Mouse (Mus musculus) heart, adult 2 months (tissue): ENCODE results near the gene Dock1. TPM values are rescaled to one million over a fixed set of nuclear protein-coding genes. Genes with fewer than 3 reads are reported as not detected.

Experiments
- DNase-seq, 2 experiments: peaks; one replicate each; pipeline ENCODE4 v3.0.0; 2021
- H3K27ac ChIP-seq: fragments of 200-600 bp; 2 replicates; pipeline ENCODE4 v1.8.1; 2022
- H3K27me3 ChIP-seq: fragments of 200-500 bp; 2 replicates; pipeline ENCODE4 v1.6.1; 2012; ENCODE audit warnings: mild to moderate bottlenecking, low read length, inconsistent platforms, mixed read lengths; ENCODE audit not compliant: control insufficient read depth, insufficient read depth
- H3K36me3 ChIP-seq: fragments of 200-500 bp; 2 replicates; pipeline ENCODE4 v1.6.1; 2012; ENCODE audit warnings: low read length, inconsistent platforms; ENCODE audit not compliant: control insufficient read depth, insufficient read depth
- H3K4me1 ChIP-seq: fragments of 200-500 bp; 2 replicates; pipeline ENCODE4 v1.6.1; 2011; ENCODE audit warnings: low read length; ENCODE audit not compliant: control insufficient read depth, insufficient read depth
- H3K4me3 ChIP-seq: fragments of 200-600 bp; 2 replicates; pipeline ENCODE4 v1.8.1; 2022
- H3K79me2 ChIP-seq: fragments of 200-500 bp; replicated peaks from 2 replicates; pipeline ENCODE4 v1.6.1; 2012; ENCODE audit warnings: mild to moderate bottlenecking, inconsistent platforms, low read length, moderate library complexity, mixed read lengths; ENCODE audit not compliant: control insufficient read depth, insufficient read depth
- H3K9ac ChIP-seq: fragments of 200-500 bp; 2 replicates; pipeline ENCODE4 v1.6.1; 2012; ENCODE audit warnings: low read depth, mild to moderate bottlenecking, control low read depth, inconsistent platforms, low read length, mixed read lengths
- CTCF ChIP-seq: fragments of 200-600 bp; IDR thresholded peaks from 2 replicates; pipeline ENCODE4 v1.8.1; 2022; ENCODE audit warnings: antibody characterized with exemption, mild to moderate bottlenecking, moderate library complexity
- EP300 ChIP-seq: fragments of 200-500 bp; IDR thresholded peaks from 2 replicates; pipeline ENCODE4 v1.6.1; 2011; ENCODE audit warnings: low read depth, low read length, control low read depth; ENCODE audit not compliant: insufficient read depth
- POLR2A ChIP-seq: fragments of 200-500 bp; IDR thresholded peaks from 2 replicates; pipeline ENCODE4 v1.6.1; 2011; ENCODE audit warnings: mild to moderate bottlenecking, low read depth, low read length, control low read depth; ENCODE audit not compliant: insufficient read depth
- WGBS: fragments of 180-500 bp; shearing (Covaris S2); methylation state at CpG from one replicate; pipeline ENCODE4 v1.1.7; 2018; 5-methylcytosine and 5-hydroxymethylcytosine counted together
- intact Hi-C: fragments of 180-260 bp; cut with DNase I; formaldehyde crosslinking; loops from one replicate; pipeline ENCODE4 v1.15.1; 2025
- polyA plus RNA-seq: library from polyadenylated mRNA; depleted of rRNA; stranded (reverse); fragments of >200 nt; gene quantifications from 2 replicates; pipeline ENCODE4 v1.2.3, GENCODE M21; 2012
- total RNA-seq, 2 experiments: library from RNA; stranded (reverse); gene quantifications; 2 replicates each; pipeline ENCODE4 v1.2.3; 2021

The Dock1 gene
- total and polyA plus RNA-seq, 3 experiments = 8.3 to 25.6 (median 25.4) TPM

GRCm38 (mm10) chr7:135208947-135209567, 538.6 kb downstream of the Dock1 start:
- no peak overlapping the region for H3K4me3 ChIP-seq
- peaks cover 2% of the 10 kb centered on the region for H3K4me1 ChIP-seq
- no peak overlapping the region for H3K9ac ChIP-seq
- no peak for DNase-seq
- no peak for TF ChIP-seq CTCF
- H3K36me3 ChIP-seq = no peaks in the 10 kb centered on the region; the same call in 1 of the 2 replicates
- H3K27me3 ChIP-seq = no peaks in the 10 kb centered on the region
- 69% methylated on average over 6 of the region's 6 CpGs for WGBS
- intact Hi-C loops = no loop called here
- H3K27ac ChIP-seq = no peak overlapping the region
- H3K79me2 ChIP-seq = no peaks in the 10 kb centered on the region

GRCm38 (mm10) chr7:135210296-135210695, 539.8 kb downstream of the Dock1 start:
- Histone ChIP-seq H3K36me3 (no peaks in the 10 kb centered on the region; the same call in 1 of the 2 replicates), H3K27ac (no peak overlapping the region), H3K4me3 (no peak overlapping the region), H3K9ac (no peak overlapping the region), H3K4me1 (peaks cover 2% of the 10 kb centered on the region), H3K27me3 (no peaks in the 10 kb centered on the region), H3K79me2 (no peaks in the 10 kb centered on the region)
- no peak for DNase-seq
- intact Hi-C loops = no loop called here
- TF ChIP-seq CTCF (no peak), POLR2A (no peak), EP300 (no peak)

GRCm38 (mm10) chr7:135210831-135211230, 540.4 kb downstream of the Dock1 start:
- no peaks in the 10 kb centered on the region for H3K79me2 ChIP-seq
- H3K4me1 ChIP-seq = peaks cover 2% of the 10 kb centered on the region
- H3K9ac ChIP-seq = no peak overlapping the region
- intact Hi-C loops = no loop called here
- no peaks in the 10 kb centered on the region for H3K27me3 ChIP-seq
- H3K27ac ChIP-seq = no peak overlapping the region
- no peaks in the 10 kb centered on the region; the same call in 1 of the 2 replicates for H3K36me3 ChIP-seq
- H3K4me3 ChIP-seq = no peak overlapping the region
- no peak for DNase-seq
- WGBS = 93% methylated on average over 2 of the region's 2 CpGs
- TF ChIP-seq CTCF = no peak

DNA sequence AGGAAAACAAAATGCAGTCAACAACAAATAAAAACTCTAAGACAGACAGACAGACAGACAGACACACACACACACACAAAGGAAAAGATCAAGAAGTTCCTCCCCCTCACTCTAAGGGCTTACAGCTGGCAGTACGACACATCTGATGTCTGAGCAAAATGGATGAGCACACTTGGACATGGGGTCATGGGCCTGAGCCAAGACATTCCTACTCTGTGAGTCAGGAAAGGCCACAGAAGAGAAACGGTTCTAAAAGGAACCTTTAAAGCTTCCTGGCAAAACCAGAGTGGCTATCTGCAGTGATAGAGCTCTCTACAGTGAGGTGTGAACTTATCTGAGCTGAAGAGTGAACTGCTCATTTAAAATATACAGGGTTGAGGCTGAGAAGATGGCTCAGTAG, 542.1 kb downstream of the Dock1 start:
- no peak for TF ChIP-seq CTCF
- no peak for TF ChIP-seq EP300
- TF ChIP-seq POLR2A = no peak
- DNase-seq = peak; percentile 32 to 39
- WGBS = 6% methylated on average over 2 of the region's 2 CpGs
- Histone ChIP-seq H3K36me3 (no peaks in the 10 kb centered on the region; the same call in 1 of the 2 replicates), H3K79me2 (no peaks in the 10 kb centered on the region), H3K4me1 (peaks cover 2% of the 10 kb centered on the region), H3K27ac (no peak overlapping the region), H3K9ac (no peak overlapping the region), H3K4me3 (no peak overlapping the region), H3K27me3 (no peaks in the 10 kb centered on the region)
- intact Hi-C loops = no loop called here

- no peak for DNase-seq
- WGBS = 80% methylated on average over 2 of the region's 2 CpGs
- Histone ChIP-seq H3K4me3 (no peak overlapping the region), H3K4me1 (no peaks in the 10 kb centered on the region), H3K9ac (no peak overlapping the region), H3K27me3 (no peaks in the 10 kb centered on the region), H3K79me2 (no peaks in the 10 kb centered on the region), H3K36me3 (no peaks in the 10 kb centered on the region), H3K27ac (no peak overlapping the region)
- intact Hi-C loops = no loop called here
- no peak for TF ChIP-seq EP300
- no peak for TF ChIP-seq POLR2A
- TF ChIP-seq CTCF = no peak
Measured at GRCm38 (mm10) chr7:135221475-135221874, 551.0 kb downstream of the Dock1 start.
